Mouse (Mus musculus) ovary, adult 2 months (tissue): ENCODE measurements around the gene Gm9918. TPM values are rescaled to one million over a fixed set of nuclear protein-coding genes. Genes with fewer than 3 reads are reported as not detected.

ENCODE experiments used
- polyA plus RNA-seq: library from polyadenylated mRNA; depleted of rRNA; stranded (reverse); fragments of >200 nt; gene quantifications from 2 replicates; pipeline ENCODE4 v1.2.3, GENCODE M21; 2012; rRNA removed

Gene Gm9918
- 0.77 and 1.0 TPM in 2 replicates for polyA plus RNA-seq

GRCm38 (mm10) chr15:102270274-102270960, at the start of gene Gm9918:
Gm9918 (plus strand) TSS chr15:102270563.

GRCm38 (mm10) chr15:102231748-102232147, 38.6 kb upstream of the Gm9918 start, which contains the start of gene Itgb7:
Itgb7 (minus strand) TSS chr15:102231944.

GRCm38 (mm10) chr15:102257202-102258075, 12.9 kb upstream of the Gm9918 start, which contains the start of gene Rarg:
Rarg (minus strand) TSS chr15:102257517.

GRCm38 (mm10) chr15:102279092-102279782, 8.9 kb downstream of the Gm9918 start, which contains the start of gene Mfsd5:
Mfsd5 (plus strand) TSS chr15:102279454.

GRCm38 (mm10) chr15:102295633-102296367, 25.4 kb downstream of the Gm9918 start, which contains the start of gene Espl1:
Espl1 (plus strand) TSS chr15:102296266.

Other genes with a start within 250 kb of the Gm9918 start
- 119 and 120 TPM in 2 replicates for gene Krt18, start 242.4 kb upstream of the Gm9918 start, polyA plus RNA-seq
- gene Eif4b, start 196.8 kb upstream of the Gm9918 start, polyA plus RNA-seq, result 103 and 118 TPM in 2 replicates
- 64.5 and 83.6 TPM in 2 replicates for gene Tns2, start 170.2 kb upstream of the Gm9918 start, polyA plus RNA-seq
- gene Spryd3, start 134.3 kb upstream of the Gm9918 start, polyA plus RNA-seq, result 41.3 and 46.7 TPM in 2 replicates
- 333 and 349 TPM in 2 replicates for gene Igfbp6, start 126.2 kb upstream of the Gm9918 start, polyA plus RNA-seq
- 2.1 and 2.9 TPM in 2 replicates for gene Soat2, start 120.0 kb upstream of the Gm9918 start, polyA plus RNA-seq
- gene Zfp740, start 67.3 kb upstream of the Gm9918 start, polyA plus RNA-seq, result 33.0 and 35.9 TPM in 2 replicates
- 137 and 169 TPM in 2 replicates for gene Csad, start 65.8 kb upstream of the Gm9918 start, polyA plus RNA-seq
- gene Itgb7, start 38.6 kb upstream of the Gm9918 start, polyA plus RNA-seq, result 5.7 and 6.7 TPM in 2 replicates
- 57.9 and 65.1 TPM in 2 replicates for gene Rarg, start 13.0 kb upstream of the Gm9918 start, polyA plus RNA-seq
- gene Mfsd5, start 8.9 kb downstream of the Gm9918 start, polyA plus RNA-seq, result 119 and 129 TPM in 2 replicates
- gene Espl1, start 25.7 kb downstream of the Gm9918 start, polyA plus RNA-seq, result 12.0 and 16.4 TPM in 2 replicates
- gene Pfdn5, start 55.6 kb downstream of the Gm9918 start, polyA plus RNA-seq, result 77.8 and 110 TPM in 2 replicates
- gene Myg1, start 61.1 kb downstream of the Gm9918 start, polyA plus RNA-seq, result 58.9 and 73.8 TPM in 2 replicates
- 44.6 and 50.1 TPM in 2 replicates for gene Aaas, start 80.2 kb downstream of the Gm9918 start, polyA plus RNA-seq
- gene Sp7, start 96.6 kb downstream of the Gm9918 start, polyA plus RNA-seq, result 1.7 and 2.3 TPM in 2 replicates
- gene Sp1, start 135.6 kb downstream of the Gm9918 start, polyA plus RNA-seq, result 19.1 and 23.3 TPM in 2 replicates
- 150 and 164 TPM in 2 replicates for gene Amhr2, start 174.8 kb downstream of the Gm9918 start, polyA plus RNA-seq
- gene Prr13, start 188.5 kb downstream of the Gm9918 start, polyA plus RNA-seq, result 105 and 108 TPM in 2 replicates
- gene Pcbp2, start 200.0 kb downstream of the Gm9918 start, polyA plus RNA-seq, result 416 and 676 TPM in 2 replicates
- not detected in 2 replicates for gene Gm10337, start 233.2 kb downstream of the Gm9918 start, polyA plus RNA-seq
- 19.0 and 19.6 TPM in 2 replicates for gene Map3k12, start 246.5 kb downstream of the Gm9918 start, polyA plus RNA-seq
- gene Tarbp2, start 247.6 kb downstream of the Gm9918 start, polyA plus RNA-seq, result 89.7 and 90.4 TPM in 2 replicates